Mouse (Mus musculus) forebrain, embryonic 16.5 days (tissue): ENCODE data around the gene Cryba4. TPM values are rescaled to one million over a fixed set of nuclear protein-coding genes. Genes with fewer than 3 reads are reported as not detected.
A peak's percentile ranks its signal among the peaks of the same experiment; 100 is the strongest.

Experiments
- ATAC-seq: fragments of 200-750 bp; cut with Nextera tagmentation; 2 replicates; pipeline ENCODE4 v1.8.0; 2017; ENCODE audit warnings: mild to moderate bottlenecking, moderate library complexity
- H3K27ac ChIP-seq: fragments of 300-500 bp; sonication (generic); 2 replicates; pipeline ENCODE4 v1.5.1; 2014; ENCODE audit warnings: low read length, control low read depth
- H3K27me3 ChIP-seq: fragments of 300-500 bp; sonication (generic); replicated peaks from 2 replicates; pipeline ENCODE4 v1.6.1; 2014; ENCODE audit warnings: low read length; ENCODE audit not compliant: control insufficient read depth, insufficient read depth
- H3K36me3 ChIP-seq: fragments of 300-500 bp; sonication (generic); 2 replicates; pipeline ENCODE4 v1.6.1; 2014; ENCODE audit not compliant: control insufficient read depth, insufficient read depth
- H3K4me1 ChIP-seq: fragments of 300-500 bp; sonication (generic); replicated peaks from 2 replicates; pipeline ENCODE4 v1.6.1; 2014; ENCODE audit warnings: low read length; ENCODE audit not compliant: control insufficient read depth, insufficient read depth
- H3K4me2 ChIP-seq: fragments of 300-500 bp; sonication (generic); 2 replicates; pipeline ENCODE4 v1.6.1; 2014; ENCODE audit warnings: mild to moderate bottlenecking, low read length, control low read depth
- H3K4me3 ChIP-seq: fragments of 300-500 bp; sonication (generic); replicated peaks from 2 replicates; pipeline ENCODE4 v1.5.1; 2014; ENCODE audit warnings: mild to moderate bottlenecking, low read length, control low read depth
- H3K9ac ChIP-seq: fragments of 300-500 bp; sonication (generic); replicated peaks from 2 replicates; pipeline ENCODE4 v1.6.1; 2014; ENCODE audit warnings: low read depth, low read length, control low read depth
- H3K9me3 ChIP-seq: fragments of 300-500 bp; sonication (generic); 2 replicates; pipeline ENCODE4 v1.6.1; 2016; ENCODE audit warnings: low read length; ENCODE audit not compliant: control insufficient read depth
- WGBS: fragments of 180-500 bp; shearing (Covaris S2); extraction: QIAGEN DNeasy Blood & Tissue Kit; methylation state at CpG from one replicate; pipeline ENCODE4 v1.1.7; 2014; 5-methylcytosine and 5-hydroxymethylcytosine counted together
- polyA plus RNA-seq: library from polyadenylated mRNA; unstranded; fragments of >200 nt; fragmentation: Nextera tagmentation; extraction: Ambion mirVana; gene quantifications from 2 replicates; pipeline ENCODE4 v1.2.1, GENCODE M21; 2015

Cryba4 gene
- polyA plus RNA-seq, 1 experiment from 2014 or later: 1.4 TPM

GRCm38 (mm10) chr5:112272934-112273333 lies 20.6 kb upstream of the Cryba4 start:
- Histone ChIP-seq H3K36me3 (no peaks in the 10 kb centered on the region), H3K4me2 (no peak overlapping the region), H3K9me3 (no peaks in the 10 kb centered on the region), H3K9ac (no peak overlapping the region), H3K4me1 (peaks cover 23% of the 10 kb centered on the region), H3K4me3 (no peak overlapping the region), H3K27ac (no peak overlapping the region), H3K27me3 (no peaks in the 10 kb centered on the region)
- WGBS: 74% methylated on average over 2 of the region's 2 CpGs
- no peak for ATAC-seq

DNA sequence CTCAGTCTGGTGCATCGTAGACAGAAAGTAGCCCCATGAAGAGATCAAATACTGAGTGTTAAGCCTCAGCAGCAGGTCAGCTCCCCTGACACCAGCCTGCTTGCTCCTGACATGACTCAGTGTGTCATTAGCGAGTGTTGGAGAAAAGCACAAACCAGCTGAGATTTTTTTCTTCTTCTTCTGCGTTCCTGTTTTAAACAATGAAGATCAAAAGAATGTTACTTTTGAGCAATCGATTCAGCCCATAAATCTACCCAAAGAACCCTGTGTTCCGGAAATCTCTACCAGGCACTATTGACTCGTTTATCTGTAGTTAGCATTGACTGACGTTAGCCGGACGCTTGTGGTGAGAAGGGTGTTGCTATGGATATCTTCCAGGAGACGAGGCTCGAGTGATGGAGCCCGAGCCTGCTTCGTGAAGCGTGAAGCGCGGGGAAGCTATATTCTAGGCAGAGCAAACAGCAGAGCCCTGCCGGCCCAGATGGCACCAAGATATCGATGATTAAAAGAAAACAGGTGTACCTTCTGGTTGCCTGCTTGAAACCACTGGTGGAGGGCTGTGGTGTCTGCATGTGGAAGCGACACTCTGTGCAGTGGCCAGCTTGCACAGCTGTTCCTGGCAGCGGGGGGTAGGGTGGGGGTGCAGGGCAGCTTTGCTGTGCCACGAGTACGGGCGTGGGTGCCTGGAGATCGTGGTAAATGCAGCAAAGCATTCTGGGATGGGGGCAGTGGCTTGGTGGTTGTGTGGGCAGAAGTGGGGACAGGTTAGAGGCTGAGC lies 18.6 kb upstream of the Cryba4 start:
- ATAC-seq: peak; percentile 32; the same call in 1 of the 2 replicates
- Histone ChIP-seq H3K27ac (peak overlapping the region; percentile 30; the same call in 1 of the 2 replicates), H3K27me3 (no peaks in the 10 kb centered on the region), H3K9me3 (no peaks in the 10 kb centered on the region), H3K36me3 (no peaks in the 10 kb centered on the region), H3K4me3 (no peak overlapping the region), H3K9ac (0 out of 2 replicates have a peak overlapping the region, but pooled peaks have one; percentile 18), H3K4me1 (peaks cover 14% of the 10 kb centered on the region), H3K4me2 (peak overlapping the region; percentile 18; the same call in 1 of the 2 replicates)
- 41% methylated on average over 24 of the region's 24 CpGs for WGBS

DNA sequence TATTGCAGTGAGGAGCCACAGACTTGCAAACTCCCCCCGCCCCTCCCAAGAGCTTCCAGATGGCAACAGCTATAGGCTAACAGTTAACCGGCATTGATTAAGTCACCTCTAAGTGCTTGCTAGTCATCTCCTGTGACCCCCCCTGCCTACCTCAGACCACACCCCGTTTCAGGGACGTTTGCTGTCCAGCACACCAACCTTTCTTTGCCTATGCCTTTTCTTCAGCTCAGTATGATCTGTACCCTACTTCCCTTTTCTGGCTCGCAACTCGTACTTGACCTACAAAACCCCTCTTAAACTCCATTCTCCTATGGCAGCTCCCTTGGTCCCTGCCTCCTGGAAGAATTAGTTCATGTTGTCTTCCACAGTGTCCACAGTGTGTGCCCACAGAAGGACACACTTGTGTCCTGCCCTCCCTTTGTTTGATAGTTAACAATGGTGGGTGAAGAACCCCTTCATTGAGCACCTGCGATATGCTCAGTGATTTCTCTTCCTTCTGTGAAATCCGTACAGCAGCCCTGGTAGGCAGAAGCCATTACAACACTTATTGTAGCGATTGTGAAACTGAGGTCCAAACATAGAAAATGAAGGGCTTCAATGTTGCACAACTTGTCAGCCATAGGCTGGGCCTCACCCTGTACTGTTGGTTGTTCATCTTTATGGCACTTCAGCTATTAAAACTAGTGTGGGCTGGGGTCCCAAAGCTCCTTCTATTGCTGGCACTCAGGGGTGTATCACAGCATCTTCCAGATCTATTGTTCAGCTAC lies 13.9 kb upstream of the Cryba4 start:
- Histone ChIP-seq H3K4me2 (no peak overlapping the region), H3K4me3 (no peak overlapping the region), H3K27me3 (no peaks in the 10 kb centered on the region), H3K36me3 (no peaks in the 10 kb centered on the region), H3K9me3 (no peaks in the 10 kb centered on the region), H3K9ac (no peak overlapping the region), H3K27ac (no peak overlapping the region), H3K4me1 (peaks cover 6% of the 10 kb centered on the region)
- ATAC-seq: no peak
- WGBS: 69% methylated on average over 9 of the region's 9 CpGs

- no peak for ATAC-seq
- Histone ChIP-seq H3K4me3 (no peak overlapping the region), H3K27ac (no peak overlapping the region), H3K36me3 (no peaks in the 10 kb centered on the region), H3K9ac (no peak overlapping the region), H3K4me2 (no peak overlapping the region), H3K9me3 (no peaks in the 10 kb centered on the region), H3K4me1 (no peaks in the 10 kb centered on the region; the same call in 1 of the 2 replicates), H3K27me3 (no peaks in the 10 kb centered on the region)
- WGBS: 12% methylated on average over 10 of the region's 10 CpGs
Measured at GRCm38 (mm10) chr5:112265515-112265914, 13.2 kb upstream of the Cryba4 start.

DNA sequence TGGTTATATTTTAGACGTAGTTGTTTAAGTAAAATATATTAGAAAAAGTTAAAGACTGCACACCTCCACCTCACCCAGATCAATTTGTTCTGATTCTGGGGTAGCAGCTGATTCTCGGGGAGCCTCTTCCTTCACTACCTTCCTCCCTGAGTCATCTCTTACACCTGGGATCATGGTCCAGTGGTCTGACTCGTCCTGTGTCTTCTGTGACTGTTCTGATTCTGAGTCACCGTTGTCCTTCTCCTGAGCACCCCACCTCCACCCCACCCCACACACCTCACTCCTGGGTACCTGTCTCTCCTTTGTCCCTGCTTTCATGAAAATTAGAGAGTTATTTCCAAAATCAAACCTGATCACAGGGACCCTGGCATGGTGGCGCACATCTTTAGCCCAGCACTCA lies 12.8 kb upstream of the Cryba4 start:
- H3K4me1 ChIP-seq: no peaks in the 10 kb centered on the region; the same call in 1 of the 2 replicates
- no peak overlapping the region for H3K4me3 ChIP-seq
- H3K27me3 ChIP-seq: no peaks in the 10 kb centered on the region
- no peak overlapping the region for H3K27ac ChIP-seq
- no peak for ATAC-seq
- H3K9ac ChIP-seq: no peak overlapping the region
- H3K9me3 ChIP-seq: no peaks in the 10 kb centered on the region
- no peaks in the 10 kb centered on the region for H3K36me3 ChIP-seq
- H3K4me2 ChIP-seq: no peak overlapping the region
- 88% methylated on average over 5 of the region's 5 CpGs for WGBS

GRCm38 (mm10) chr5:112264099-112264498 lies 11.8 kb upstream of the Cryba4 start:
- 88% methylated on average over 7 of the region's 7 CpGs for WGBS
- H3K4me3 ChIP-seq: no peak overlapping the region
- no peaks in the 10 kb centered on the region for H3K9me3 ChIP-seq
- H3K4me2 ChIP-seq: no peak overlapping the region
- H3K9ac ChIP-seq: no peak overlapping the region
- H3K27ac ChIP-seq: no peak overlapping the region
- no peak for ATAC-seq
- H3K27me3 ChIP-seq: no peaks in the 10 kb centered on the region
- H3K36me3 ChIP-seq: no peaks in the 10 kb centered on the region
- no peaks in the 10 kb centered on the region; the same call in 1 of the 2 replicates for H3K4me1 ChIP-seq

GRCm38 (mm10) chr5:112260818-112261217 lies 8.5 kb upstream of the Cryba4 start:
- H3K27me3 ChIP-seq: no peaks in the 10 kb centered on the region
- no peaks in the 10 kb centered on the region; the same call in 1 of the 2 replicates for H3K4me1 ChIP-seq
- ATAC-seq: no peak
- no peaks in the 10 kb centered on the region for H3K9me3 ChIP-seq
- no peaks in the 10 kb centered on the region for H3K36me3 ChIP-seq
- no peak overlapping the region for H3K4me2 ChIP-seq
- WGBS: 86% methylated on average over 3 of the region's 3 CpGs
- no peak overlapping the region for H3K4me3 ChIP-seq
- H3K9ac ChIP-seq: no peak overlapping the region
- no peak overlapping the region for H3K27ac ChIP-seq

DNA sequence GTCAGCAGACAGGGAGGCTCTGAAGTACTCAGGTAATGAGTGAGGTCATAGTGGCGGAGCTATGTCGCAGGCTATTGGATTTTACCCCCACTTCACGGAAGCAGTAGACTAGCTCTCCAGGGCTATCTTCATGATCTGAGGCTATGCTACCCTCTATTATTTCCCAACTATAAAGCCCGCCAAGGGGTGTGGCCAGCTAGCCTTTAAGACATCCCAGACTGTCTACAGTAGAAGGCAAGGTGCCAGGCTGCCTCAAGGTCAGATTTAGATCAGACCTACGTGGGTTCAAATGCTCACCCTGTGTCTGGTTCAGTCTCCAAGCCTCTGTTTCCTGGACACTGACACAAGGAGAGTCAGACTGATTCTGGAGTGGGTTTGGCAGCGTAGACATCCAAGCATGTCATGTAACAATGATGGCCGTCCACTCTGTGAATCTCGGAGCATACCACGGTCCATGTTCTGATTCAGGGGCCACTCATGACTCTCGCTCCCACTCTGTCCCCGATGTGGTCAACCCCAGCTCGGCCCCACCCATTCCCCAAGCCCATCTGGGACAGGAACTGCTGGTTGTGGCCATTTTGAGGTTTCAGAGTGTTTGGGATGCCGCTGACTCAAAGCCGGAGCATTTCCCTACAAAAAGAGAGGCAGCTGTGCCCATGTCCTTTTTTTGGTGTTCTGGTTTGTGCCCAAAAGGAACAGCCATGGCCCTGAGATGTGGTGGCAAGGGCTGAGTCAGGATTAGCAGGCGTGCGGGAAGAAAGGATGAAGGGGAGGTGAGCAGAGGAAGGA lies 7.7 kb upstream of the Cryba4 start:
- H3K9ac ChIP-seq: no peak overlapping the region
- WGBS: 86% methylated on average over 16 of the region's 16 CpGs
- no peaks in the 10 kb centered on the region for H3K36me3 ChIP-seq
- H3K4me2 ChIP-seq: no peak overlapping the region
- 0 out of 2 replicates have a peak, but pooled peaks cover 5% of the 10 kb centered on the region for H3K4me1 ChIP-seq
- no peak for ATAC-seq
- no peaks in the 10 kb centered on the region for H3K9me3 ChIP-seq
- no peak overlapping the region for H3K27ac ChIP-seq
- H3K27me3 ChIP-seq: no peaks in the 10 kb centered on the region
- H3K4me3 ChIP-seq: no peak overlapping the region

GRCm38 (mm10) chr5:112257896-112258295 lies 5.6 kb upstream of the Cryba4 start:
- H3K4me3 ChIP-seq: no peak overlapping the region
- 82% methylated on average over 3 of the region's 3 CpGs for WGBS
- no peak overlapping the region for H3K9ac ChIP-seq
- H3K4me1 ChIP-seq: peaks cover 13% of the 10 kb centered on the region; the same call in 1 of the 2 replicates
- ATAC-seq: no peak
- H3K9me3 ChIP-seq: no peaks in the 10 kb centered on the region
- no peaks in the 10 kb centered on the region for H3K36me3 ChIP-seq
- no peaks in the 10 kb centered on the region for H3K27me3 ChIP-seq
- no peak overlapping the region for H3K4me2 ChIP-seq
- no peak overlapping the region for H3K27ac ChIP-seq
